Mouse (Mus musculus): ENCODE results near the gene Aspdh. TPM values are rescaled to one million over a fixed set of nuclear protein-coding genes. Genes with fewer than 3 reads are reported as not detected.

Gene Aspdh
- total RNA-seq, 1 experiment from 2014 or later = not detected

GRCm38 (mm10) chr7:44492166-44492826 lies 27.1 kb downstream of the Aspdh start:
- ATAC-seq (ENCODE audit: extremely low read depth, insufficient number of reproducible peaks, low FRiP score, poor library complexity, severe bottlenecking) = no peak

GRCm38 (mm10) chr7:44494681-44495080 lies 29.5 kb downstream of the Aspdh start:
- no peak for ATAC-seq (ENCODE audit: extremely low read depth, insufficient number of reproducible peaks, low FRiP score, poor library complexity, severe bottlenecking)

GRCm38 (mm10) chr7:44495086-44495485 lies 29.9 kb downstream of the Aspdh start:
- no peak for ATAC-seq (ENCODE audit: extremely low read depth, insufficient number of reproducible peaks, low FRiP score, poor library complexity, severe bottlenecking)

- peak; percentile 92 for ATAC-seq (ENCODE audit: extremely low read depth, insufficient number of reproducible peaks, low FRiP score, poor library complexity, severe bottlenecking)
Observed at GRCm38 (mm10) chr7:44495992-44496770, 31.0 kb downstream of the Aspdh start, which contains the start of the genes Emc10 and Fam71e1. Gene Emc10, minus strand, starts transcription at chr7:44496529. Gene Fam71e1, plus strand, starts transcription at chr7:44496581.

GRCm38 (mm10) chr7:44496771-44497109 lies 31.5 kb downstream of the Aspdh start:
- ATAC-seq (ENCODE audit: extremely low read depth, insufficient number of reproducible peaks, low FRiP score, poor library complexity, severe bottlenecking) = no peak

GRCm38 (mm10) chr7:44497361-44498055 lies 32.3 kb downstream of the Aspdh start:
- ATAC-seq (ENCODE audit: extremely low read depth, insufficient number of reproducible peaks, low FRiP score, poor library complexity, severe bottlenecking) = no peak

GRCm38 (mm10) chr7:44498922-44499321 lies 33.7 kb downstream of the Aspdh start:
- ATAC-seq (ENCODE audit: extremely low read depth, insufficient number of reproducible peaks, low FRiP score, poor library complexity, severe bottlenecking) = no peak

- no peak for ATAC-seq (ENCODE audit: extremely low read depth, insufficient number of reproducible peaks, low FRiP score, poor library complexity, severe bottlenecking)
Observed at GRCm38 (mm10) chr7:44500046-44500445, 34.9 kb downstream of the Aspdh start.

GRCm38 (mm10) chr7:44501563-44502115 lies 36.4 kb downstream of the Aspdh start:
- ATAC-seq (ENCODE audit: extremely low read depth, insufficient number of reproducible peaks, low FRiP score, poor library complexity, severe bottlenecking) = peak; percentile 66; the same call in 1 of the 2 replicates

- ATAC-seq (ENCODE audit: extremely low read depth, insufficient number of reproducible peaks, low FRiP score, poor library complexity, severe bottlenecking) = no peak
Observed at GRCm38 (mm10) chr7:44507491-44507890, 42.3 kb downstream of the Aspdh start.

Other genes starting within 250 kb of the Aspdh start
- not detected in 2 replicates for gene Klk1b5, start 249.4 kb upstream of the Aspdh start, total RNA-seq (2017)
- gene Klk1, start 240.0 kb upstream of the Aspdh start, total RNA-seq (2017) = not detected in 2 replicates
- gene Gm36864, start 229.2 kb upstream of the Aspdh start, total RNA-seq (2017) = not detected in 2 replicates
- gene 1700028J19Rik, start 218.7 kb upstream of the Aspdh start, total RNA-seq (2017) = 1.4 TPM in 1 of 2 replicates, not detected in the other
- 55.9 and 59.7 TPM in 2 replicates for gene 2410002F23Rik, start 218.7 kb upstream of the Aspdh start, total RNA-seq (2017)
- not detected in 2 replicates for gene Acp4, start 208.0 kb upstream of the Aspdh start, total RNA-seq (2017)
- not detected in 2 replicates for gene Gm15517, start 203.9 kb upstream of the Aspdh start, total RNA-seq (2017)
- 3.3 and 4.3 TPM in 2 replicates for gene Clec11a, start 158.5 kb upstream of the Aspdh start, total RNA-seq (2017)
- 2.1 and 5.9 TPM in 2 replicates for gene Shank1, start 155.1 kb upstream of the Aspdh start, total RNA-seq (2017)
- not detected in 2 replicates for gene Syt3, start 81.3 kb upstream of the Aspdh start, total RNA-seq (2017)
- not detected in 2 replicates for gene 1700008O03Rik, start 79.6 kb upstream of the Aspdh start, total RNA-seq (2017)
- not detected in 2 replicates for gene Lrrc4b, start 36.4 kb upstream of the Aspdh start, total RNA-seq (2017)
- gene Josd2, start 2.6 kb downstream of the Aspdh start, total RNA-seq (2017) = 19.9 and 24.7 TPM in 2 replicates
- 29.0 and 37.8 TPM in 2 replicates for gene Emc10, start 31.1 kb downstream of the Aspdh start, total RNA-seq (2017)
- 7.3 and 7.6 TPM in 2 replicates for gene Fam71e1, start 31.2 kb downstream of the Aspdh start, total RNA-seq (2017)
- gene Mybpc2, start 59.3 kb downstream of the Aspdh start, total RNA-seq (2017) = 3.7 and 7.9 TPM in 2 replicates
- 205 and 207 TPM in 2 replicates for gene Spib, start 66.7 kb downstream of the Aspdh start, total RNA-seq (2017)
- 53.4 and 61.8 TPM in 2 replicates for gene Pold1, start 83.5 kb downstream of the Aspdh start, total RNA-seq (2017)
- gene Nr1h2, start 88.6 kb downstream of the Aspdh start, total RNA-seq (2017) = 180 and 184 TPM in 2 replicates
- gene Napsa, start 107.0 kb downstream of the Aspdh start, total RNA-seq (2017) = 115 and 117 TPM in 2 replicates
- gene Kcnc3, start 125.3 kb downstream of the Aspdh start, total RNA-seq (2017) = 0.81 and 1.4 TPM in 2 replicates
- not detected in 2 replicates for gene Myh14, start 205.5 kb downstream of the Aspdh start, total RNA-seq (2017)
- not detected in 2 replicates for gene Izumo2, start 243.4 kb downstream of the Aspdh start, total RNA-seq (2017)